Mouse (Mus musculus): ENCODE results near the gene Wfdc5.

DNA sequence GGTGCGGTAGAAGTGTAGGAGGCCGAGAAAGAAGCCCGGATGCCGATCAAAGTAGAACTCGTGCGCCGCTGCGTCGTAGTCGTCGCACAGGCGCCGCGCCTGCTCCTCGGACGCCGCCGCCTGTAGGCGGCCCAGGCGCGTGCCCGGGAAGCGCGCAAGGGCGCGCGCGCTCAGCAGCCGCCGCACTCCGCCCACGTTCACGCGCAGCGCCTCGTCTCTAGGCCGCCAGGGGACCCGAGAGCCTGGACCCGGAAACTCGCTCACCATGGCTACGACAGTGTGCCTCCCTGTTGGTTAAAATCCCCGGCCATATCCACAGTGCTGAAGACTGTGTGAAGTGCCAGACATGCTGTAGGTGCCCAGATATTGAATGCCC is 14.0 kb downstream of the Wfdc5 start:
- TF ChIP-seq CTCF (IDR thresholded peaks at IDR 0.05; ENCODE audit: extremely low read depth, insufficient read length, insufficient replicate concordance, low read depth, low read length) (no peak), POLR2A (IDR thresholded peaks at IDR 0.05; ENCODE audit: low read depth, low read length) (no peak)
